Mouse (Mus musculus) granulocyte monocyte progenitor cell, adult 5-6 weeks (primary cell): ENCODE results near the gene Gm20716. TPM values are rescaled to one million over a fixed set of nuclear protein-coding genes. Genes with fewer than 3 reads are reported as not detected.

Experiments used
- total RNA-seq, 2 experiments: library from RNA; stranded (forward) in 1 of 2; stranded (reverse) in 1 of 2; fragments of 200-712, 200-1000 nt in 1 of 2; fragments of >200 nt in 1 of 2; fragmentation: Nextera tagmentation in 1 of 2; gene quantifications; 2 replicates each; pipeline ENCODE4 v1.2.3; 2014 to 2017

Gm20716 gene
- total RNA-seq, 2 experiments from 2014 or later: 36.9 to 38.6 TPM

Other genes starting within 250 kb of the Gm20716 start
- gene Ripor3, start 219.7 kb downstream of the Gm20716 start, total RNA-seq (2014; fragmentation: Nextera tagmentation): not detected in 2 replicates
- not detected in 2 replicates for gene Ripor3, start 219.7 kb downstream of the Gm20716 start, total RNA-seq (2017)
- 0.58 TPM in 1 of 2 replicates, not detected in the other for gene Pard6b, start 149.4 kb downstream of the Gm20716 start, total RNA-seq (2014; fragmentation: Nextera tagmentation)
- gene Pard6b, start 149.4 kb downstream of the Gm20716 start, total RNA-seq (2017): 0.04 and 0.21 TPM in 2 replicates
- 28.7 and 36.3 TPM in 2 replicates for gene Adnp, start 23.3 kb downstream of the Gm20716 start, total RNA-seq (2014; fragmentation: Nextera tagmentation)
- gene Adnp, start 23.3 kb downstream of the Gm20716 start, total RNA-seq (2017): 0.95 and 4.7 TPM in 2 replicates
- 54.1 and 58.0 TPM in 2 replicates for gene Dpm1, start 227 bp upstream of the Gm20716 start, total RNA-seq (2014; fragmentation: Nextera tagmentation)
- gene Dpm1, start 227 bp upstream of the Gm20716 start, total RNA-seq (2017): 46.7 and 54.9 TPM in 2 replicates
- gene Mocs3, start 258 bp upstream of the Gm20716 start, total RNA-seq (2014; fragmentation: Nextera tagmentation): 4.1 and 6.0 TPM in 2 replicates
- gene Mocs3, start 258 bp upstream of the Gm20716 start, total RNA-seq (2017): 3.2 and 3.7 TPM in 2 replicates
- 3.4 and 4.9 TPM in 2 replicates for gene Kcng1, start 51.4 kb upstream of the Gm20716 start, total RNA-seq (2014; fragmentation: Nextera tagmentation)
- gene Kcng1, start 51.4 kb upstream of the Gm20716 start, total RNA-seq (2017): 0.04 and 0.57 TPM in 2 replicates